Mouse (Mus musculus) liver (tissue): ENCODE measurements around the gene Csrnp2.
A peak's percentile ranks its signal among the peaks of the same experiment; 100 is the strongest.

Experiments used
- DNase-seq: peaks from one replicate; pipeline ENCODE4 v3.0.0-alpha.2; 2020; ENCODE audit warnings: mixed read lengths

Gene Csrnp2

GRCm38 (mm10) chr15:100473926-100474503 is 21.3 kb downstream of the Csrnp2 start:
- DNase-seq = no peak

- no peak for DNase-seq
Observed at GRCm38 (mm10) chr15:100470037-100470436, 25.3 kb downstream of the Csrnp2 start.

GRCm38 (mm10) chr15:100469189-100469545 is 26.1 kb downstream of the Csrnp2 start:
- DNase-seq = no peak

GRCm38 (mm10) chr15:100468295-100469188 is 26.7 kb downstream of the Csrnp2 start, which contains the start of gene Letmd1:
Gene Letmd1 (plus strand): TSS chr15:100469023.
- peak; percentile 82 for DNase-seq

- no peak for DNase-seq
Observed at GRCm38 (mm10) chr15:100467738-100468137, 27.6 kb downstream of the Csrnp2 start.

GRCm38 (mm10) chr15:100465432-100465831 is 29.9 kb downstream of the Csrnp2 start:
- DNase-seq = no peak

- DNase-seq = peak; percentile 69
Observed at GRCm38 (mm10) chr15:100463712-100464111, 31.6 kb downstream of the Csrnp2 start.

- no peak for DNase-seq
Observed at GRCm38 (mm10) chr15:100462086-100462485, 33.2 kb downstream of the Csrnp2 start.

- no peak for DNase-seq
Observed at GRCm38 (mm10) chr15:100461646-100462045, 33.6 kb downstream of the Csrnp2 start.

- peak; percentile 85 for DNase-seq
Observed at GRCm38 (mm10) chr15:100460942-100461341, 34.3 kb downstream of the Csrnp2 start.

- peak; percentile 78 for DNase-seq
Observed at GRCm38 (mm10) chr15:100458055-100458454, 37.2 kb downstream of the Csrnp2 start.

- DNase-seq = peak; percentile 83
Observed at GRCm38 (mm10) chr15:100457340-100457739, 37.9 kb downstream of the Csrnp2 start.

- DNase-seq = no peak
Observed at GRCm38 (mm10) chr15:100456356-100456991, 38.8 kb downstream of the Csrnp2 start.

GRCm38 (mm10) chr15:100452486-100452885 is 42.8 kb downstream of the Csrnp2 start:
- no peak for DNase-seq

- no peak for DNase-seq
Observed at GRCm38 (mm10) chr15:100451245-100451644, 44.0 kb downstream of the Csrnp2 start.

- no peak for DNase-seq
Observed at GRCm38 (mm10) chr15:100449495-100449894, 45.8 kb downstream of the Csrnp2 start.

- no peak for DNase-seq
Observed at GRCm38 (mm10) chr15:100448572-100448971, 46.7 kb downstream of the Csrnp2 start.

- no peak for DNase-seq
Observed at GRCm38 (mm10) chr15:100446887-100447286, 48.4 kb downstream of the Csrnp2 start.

GRCm38 (mm10) chr15:100443126-100443922 is 52.0 kb downstream of the Csrnp2 start:
- DNase-seq = peak; percentile 91

- DNase-seq = no peak
Observed at GRCm38 (mm10) chr15:100436518-100436917, 58.8 kb downstream of the Csrnp2 start.

GRCm38 (mm10) chr15:100436112-100436511 is 59.2 kb downstream of the Csrnp2 start:
- no peak for DNase-seq

- DNase-seq = peak; percentile 65
Observed at GRCm38 (mm10) chr15:100433234-100433633, 62.1 kb downstream of the Csrnp2 start.
